Mouse (Mus musculus) duodenum, adult 2 months (tissue): ENCODE measurements around the gene Rybp. TPM values are rescaled to one million over a fixed set of nuclear protein-coding genes. Genes with fewer than 3 reads are reported as not detected.

ENCODE experiments used
- polyA plus RNA-seq: library from polyadenylated mRNA; depleted of rRNA; stranded (reverse); fragments of >200 nt; gene quantifications from 2 replicates; pipeline ENCODE4 v1.2.3, GENCODE M21; 2012; ENCODE audit warnings: low replicate concordance; rRNA removed

Rybp gene
- 6.8 and 9.9 TPM in 2 replicates for polyA plus RNA-seq

GRCm38 (mm10) chr6:100287334-100288015, at the start of gene Rybp:
TSS of gene Rybp (minus strand) at chr6:100287485.

